Mouse (Mus musculus) ovary, adult 18-20 months (tissue): ENCODE measurements around the gene Smg5.
"Not testable (repeated sequence)": the region's sequence is repeated elsewhere in the genome, so short reads cannot be mapped to it uniquely, and the experiment has no call there.

Experiments used
- DNase-seq: peaks from one replicate; pipeline ENCODE4 v3.0.0; 2022; ENCODE audit warnings: low spot score, mixed read lengths

The Smg5 gene

GRCm38 (mm10) chr3:88336058-88337013 is at the start of gene Smg5, which contains the start of gene Tmem79:
TSS of gene Smg5 (plus strand) at chr3:88336260.
TSS of gene Tmem79 (minus strand) at chr3:88336148.
- peak; percentile 93 for DNase-seq

GRCm38 (mm10) chr3:88287110-88287509 is 49.0 kb upstream of the Smg5 start, which contains the start of gene Gm38392:
TSS of gene Gm38392 (minus strand) at chr3:88287210.
- DNase-seq = no peak

DNA sequence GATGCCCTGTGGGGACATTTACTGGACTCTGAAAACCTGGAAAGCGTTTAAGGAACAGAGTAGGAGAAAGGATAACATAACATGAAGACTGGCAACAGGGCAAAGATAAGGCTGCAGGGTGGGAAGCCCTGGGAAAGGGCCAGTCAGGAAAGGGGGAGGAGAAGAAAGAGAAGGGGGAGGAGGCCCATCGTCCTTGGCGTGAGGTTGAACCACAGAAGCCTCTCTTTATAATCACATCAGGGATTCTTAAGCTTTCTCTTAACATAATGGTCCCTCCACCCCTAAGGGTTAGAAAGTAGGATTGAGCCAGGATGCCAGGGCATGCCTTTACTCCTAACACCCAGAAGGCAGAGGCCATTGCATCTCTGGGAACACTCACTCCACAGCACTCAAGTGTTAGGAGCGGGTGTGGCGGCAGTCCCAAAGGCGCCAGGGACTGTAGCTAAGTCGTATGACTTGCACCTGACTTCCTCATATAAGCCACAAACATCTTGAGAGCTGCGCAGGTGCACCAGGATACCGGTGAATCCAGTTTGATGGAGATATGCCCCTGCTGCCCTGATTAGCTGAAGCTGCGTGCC is 47.8 kb upstream of the Smg5 start:
- not testable (repeated sequence) for DNase-seq

DNA sequence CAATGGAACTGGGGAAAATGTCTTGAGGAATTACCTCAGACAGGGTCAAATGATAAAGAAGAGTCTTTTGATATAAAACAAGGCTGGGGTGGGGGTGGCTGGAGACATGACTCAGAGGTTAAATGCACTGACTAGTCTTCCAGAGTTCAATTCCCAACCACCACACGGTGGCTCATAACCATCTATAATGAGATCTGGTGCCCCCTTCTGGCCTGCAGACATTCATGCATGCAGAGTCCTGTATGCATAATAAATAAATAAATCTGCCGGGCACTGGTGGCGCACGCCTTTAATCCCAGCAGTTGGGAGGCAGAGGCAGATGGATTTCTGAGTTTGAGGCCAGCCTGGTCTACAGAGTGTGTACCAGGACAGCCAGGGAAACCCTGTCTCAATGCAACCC is 44.1 kb upstream of the Smg5 start:
- DNase-seq = no peak

DNA sequence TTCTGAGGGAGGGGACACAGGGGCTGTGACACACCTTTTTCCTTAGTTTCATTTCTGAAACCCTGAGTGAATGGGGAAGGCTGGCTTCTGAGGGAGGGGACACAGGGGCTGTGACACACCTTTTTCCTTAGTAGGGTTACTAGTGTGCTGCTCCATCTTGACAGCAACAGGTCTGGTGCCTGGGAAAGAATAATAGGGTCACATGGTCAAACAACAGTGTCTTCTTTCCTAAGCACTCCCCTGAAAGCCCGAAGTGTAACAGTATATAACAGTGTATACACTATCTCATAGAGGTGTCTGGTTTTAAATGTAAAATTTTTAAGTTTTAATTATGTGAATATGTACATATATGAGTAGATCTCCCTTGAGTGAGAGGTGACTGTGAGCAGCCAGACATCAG is 40.8 kb upstream of the Smg5 start:
- DNase-seq = not testable (repeated sequence)

DNA sequence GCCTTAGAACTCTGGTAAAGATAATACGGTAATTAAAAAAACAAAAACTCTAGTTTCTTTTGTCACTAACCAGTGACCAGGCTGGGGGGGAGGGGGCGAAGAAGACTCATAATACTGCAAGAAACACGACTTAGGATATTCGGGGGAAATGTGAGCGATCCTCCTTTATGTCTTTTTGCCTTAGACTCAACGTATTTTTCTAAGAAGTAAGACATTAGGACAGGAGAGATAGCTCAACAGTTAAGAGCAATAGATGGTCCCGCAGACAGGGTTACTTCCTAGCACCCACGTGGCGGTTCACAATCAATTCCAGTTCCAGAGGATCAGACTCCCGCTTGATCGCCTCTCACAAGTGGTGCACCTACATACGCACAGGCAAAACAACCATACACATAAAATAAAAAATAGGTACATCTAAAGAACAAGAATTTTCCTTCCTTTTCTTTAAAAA is 39.9 kb upstream of the Smg5 start:
- DNase-seq = no peak

- peak; percentile 96 for DNase-seq
These were observed 39.3 kb upstream of the Smg5 start, which contains the start of the genes Tsacc and Cct3 for GRCm38 (mm10) chr3:88296561-88297318. TSS of gene Tsacc (minus strand) at chr3:88296999. TSS of gene Cct3 (plus strand) at chr3:88297116.

DNA sequence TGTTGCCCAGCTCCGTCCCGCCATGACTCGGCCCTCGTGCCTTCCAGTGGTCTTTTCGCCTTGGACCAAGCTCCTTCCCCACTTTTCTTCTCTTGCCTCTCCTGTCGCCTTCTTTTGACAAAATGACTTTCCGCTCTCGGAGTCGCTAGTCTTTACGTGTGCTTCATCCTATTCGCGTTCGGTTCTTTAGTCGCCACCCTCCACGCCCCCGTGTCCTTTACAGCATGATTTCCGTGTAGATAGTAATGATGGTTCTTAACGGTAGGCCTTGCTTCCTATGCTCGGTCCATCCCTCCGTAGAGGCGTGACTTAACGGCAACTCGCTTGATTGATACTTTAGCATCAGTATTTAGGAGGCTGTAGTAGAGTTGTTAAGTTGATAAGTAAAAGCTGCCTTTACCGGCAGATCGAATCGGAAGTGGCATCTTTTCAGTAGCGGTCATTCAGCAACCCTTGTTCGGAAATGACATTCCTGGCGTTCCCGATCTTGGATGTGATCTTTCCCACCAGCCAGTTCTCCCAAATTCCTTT is 38.7 kb upstream of the Smg5 start:
- DNase-seq = peak; percentile 8

- no peak for DNase-seq
These were observed 36.9 kb upstream of the Smg5 start for GRCm38 (mm10) chr3:88299172-88299571.

DNA sequence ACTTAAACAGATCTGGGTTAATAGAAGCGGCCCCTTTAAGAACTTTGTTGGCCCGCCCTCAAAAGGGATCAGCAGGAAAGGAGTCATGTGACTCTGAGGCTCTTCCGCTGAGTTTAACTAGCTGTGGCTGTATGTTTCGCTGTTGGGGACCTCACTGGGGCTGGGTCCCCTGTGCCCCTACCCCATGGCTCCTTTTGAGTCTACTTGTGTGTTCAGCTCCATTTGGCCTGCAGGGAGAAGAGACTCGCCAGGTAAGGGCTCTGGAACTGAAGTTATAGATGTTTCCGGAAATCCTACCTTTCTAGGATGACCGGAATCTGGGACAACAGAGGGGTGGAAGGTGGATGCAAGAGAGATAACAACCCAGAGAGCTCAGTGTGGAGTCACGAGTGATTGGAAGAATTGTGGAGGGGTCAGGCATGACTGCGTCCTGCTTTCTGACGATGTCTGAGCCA is 11.1 kb upstream of the Smg5 start, which contains the start of gene Glmp:
Gene Glmp (plus strand): TSS at position 73 of the 455 bp plus-strand sequence.
- no peak for DNase-seq

DNA sequence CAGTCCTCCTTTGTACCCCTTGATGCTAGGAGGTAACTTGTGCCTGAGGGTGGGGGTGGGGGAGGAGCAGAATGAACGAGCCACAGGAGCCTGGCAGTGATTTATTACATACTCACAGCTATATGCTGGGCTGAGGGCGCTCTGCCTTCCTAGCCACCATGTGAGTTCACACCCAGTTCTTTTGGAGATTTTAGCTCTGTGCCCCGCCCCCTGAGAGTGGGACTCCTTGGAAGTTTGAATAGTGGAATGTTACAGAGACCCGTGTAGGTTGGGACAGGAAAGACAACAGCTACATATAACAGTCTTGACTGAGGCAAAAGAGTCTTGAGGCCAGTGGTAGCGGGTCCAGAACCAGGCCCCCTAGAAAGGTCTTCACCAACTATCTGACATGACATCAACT is 7.1 kb upstream of the Smg5 start:
- DNase-seq = no peak

- DNase-seq = no peak
These were observed 4.8 kb upstream of the Smg5 start for GRCm38 (mm10) chr3:88331282-88331681.

GRCm38 (mm10) chr3:88334029-88334658 is 1.9 kb upstream of the Smg5 start:
- no peak for DNase-seq

DNA sequence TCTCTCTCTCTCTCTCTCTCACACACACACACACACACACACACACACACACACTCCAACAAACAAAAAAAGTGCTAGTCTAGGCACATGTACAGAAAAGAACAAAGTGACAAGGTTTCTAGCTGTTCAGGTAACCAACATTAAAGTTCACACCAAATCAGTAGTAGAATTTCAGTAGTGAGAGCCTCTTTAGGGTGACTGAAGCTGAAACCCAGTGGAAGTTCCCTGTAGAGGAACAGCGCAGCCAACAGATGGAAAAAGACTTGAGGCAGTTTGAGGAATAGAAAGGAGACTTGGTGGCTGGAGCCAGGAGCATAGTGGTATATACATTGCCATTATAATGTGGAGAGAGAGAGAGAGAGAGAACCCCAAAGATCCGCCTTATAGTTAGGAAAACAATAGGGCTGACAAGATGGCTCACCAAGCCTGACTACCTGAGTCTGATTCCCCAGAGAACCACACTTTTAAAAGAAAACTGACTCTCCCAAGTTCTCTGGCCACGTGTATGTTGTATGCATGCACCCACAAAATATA is 1.1 kb upstream of the Smg5 start:
- no peak for DNase-seq

GRCm38 (mm10) chr3:88335436-88336053 is 515 bp upstream of the Smg5 start:
- DNase-seq = no peak

GRCm38 (mm10) chr3:88337367-88338020 is 1.4 kb downstream of the Smg5 start:
- no peak for DNase-seq

DNA sequence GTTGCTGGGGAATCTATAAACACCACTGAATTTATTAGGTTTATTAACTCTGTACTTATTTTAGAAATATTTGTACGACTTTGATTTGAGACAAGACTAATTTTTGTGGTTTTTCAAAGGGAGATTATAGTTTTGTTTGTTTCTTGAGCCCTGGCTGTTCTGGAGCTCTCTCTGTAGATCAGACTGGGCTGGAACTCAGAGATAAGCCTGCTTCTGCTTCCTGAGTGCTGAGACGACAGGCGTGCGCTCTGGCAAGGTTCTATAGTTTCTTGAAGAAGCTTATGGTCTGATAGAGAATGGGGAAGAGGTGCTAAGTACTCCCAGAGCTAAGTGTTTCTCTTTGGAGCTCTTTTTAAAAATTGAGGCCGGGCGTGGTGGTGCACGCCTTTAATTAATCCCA is 2.3 kb downstream of the Smg5 start:
- no peak for DNase-seq

DNA sequence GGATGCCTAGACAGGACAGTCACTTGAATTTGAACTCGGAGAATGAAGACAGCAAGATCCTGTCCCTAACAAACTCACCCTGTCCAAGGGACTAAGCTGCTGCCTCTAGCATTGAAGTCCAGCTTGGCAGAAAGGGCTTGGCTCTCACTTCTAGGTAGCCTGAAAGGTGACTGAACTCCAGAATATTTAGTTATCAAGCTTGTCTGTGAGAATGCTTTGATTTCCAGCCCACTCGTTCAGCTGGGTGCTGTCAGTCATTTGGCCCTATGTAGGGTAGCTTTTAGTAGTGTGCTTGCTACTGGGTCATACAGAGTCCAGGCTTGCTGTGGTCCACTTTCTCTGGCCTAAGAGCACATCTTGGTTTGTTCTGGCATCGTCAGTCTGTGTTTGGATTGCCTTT is 2.9 kb downstream of the Smg5 start:
- DNase-seq = no peak

GRCm38 (mm10) chr3:88350732-88351131 is 14.7 kb downstream of the Smg5 start:
- no peak for DNase-seq

GRCm38 (mm10) chr3:88352907-88353306 is 16.8 kb downstream of the Smg5 start:
- DNase-seq = no peak
